Mouse (Mus musculus) forebrain, embryonic 14.5 days (tissue): ENCODE results near the gene Cfd. TPM values are rescaled to one million over a fixed set of nuclear protein-coding genes. Genes with fewer than 3 reads are reported as not detected.

Experiments used
- ATAC-seq: fragments of 200-750 bp; cut with Nextera tagmentation; 2 replicates; pipeline ENCODE4 v1.8.0; 2017; ENCODE audit warnings: mild to moderate bottlenecking, moderate library complexity
- DNase-seq: peaks from one replicate; pipeline ENCODE4 v3.0.0-alpha.2; 2015; ENCODE audit warnings: low spot score
- H3K27ac ChIP-seq: fragments of 300-500 bp; sonication (generic); 2 replicates; pipeline ENCODE4 v1.5.1; 2014; ENCODE audit warnings: low read depth, mild to moderate bottlenecking, control low read depth, low read length, moderate library complexity
- H3K27me3 ChIP-seq: fragments of 300-500 bp; sonication (generic); replicated peaks from 2 replicates; pipeline ENCODE4 v1.6.1; 2014; ENCODE audit warnings: low read length, control low read depth, mixed read lengths; ENCODE audit not compliant: control insufficient read depth, insufficient read depth
- H3K36me3 ChIP-seq: fragments of 300-500 bp; sonication (generic); 2 replicates; pipeline ENCODE4 v1.6.1; 2014; ENCODE audit warnings: low read length, control low read depth; ENCODE audit not compliant: control insufficient read depth, insufficient read depth
- H3K4me1 ChIP-seq: fragments of 300-500 bp; sonication (generic); 2 replicates; pipeline ENCODE4 v1.6.1; 2014; ENCODE audit warnings: antibody characterized with exemption, low read length, control low read depth; ENCODE audit not compliant: control insufficient read depth, insufficient read depth
- H3K4me2 ChIP-seq: fragments of 300-500 bp; sonication (generic); 2 replicates; pipeline ENCODE4 v1.6.1; 2014; ENCODE audit warnings: mild to moderate bottlenecking, control low read depth, low read length
- H3K4me3 ChIP-seq: fragments of 300-500 bp; sonication (generic); 2 replicates; pipeline ENCODE4 v1.5.1; 2014; ENCODE audit warnings: low read depth, low read length, control low read depth
- H3K9ac ChIP-seq: fragments of 300-500 bp; sonication (generic); 2 replicates; pipeline ENCODE4 v1.6.1; 2014; ENCODE audit warnings: mild to moderate bottlenecking, low read length, control low read depth, moderate library complexity
- H3K9me3 ChIP-seq: fragments of 300-500 bp; sonication (generic); replicated peaks from 2 replicates; pipeline ENCODE4 v1.6.1; 2016; ENCODE audit warnings: low read length, control low read depth, mixed read lengths; ENCODE audit not compliant: control insufficient read depth
- WGBS: fragments of 180-500 bp; shearing (Covaris S2); extraction: QIAGEN DNeasy Blood & Tissue Kit; methylation state at CpG from one replicate; pipeline ENCODE4 v1.1.7; 2014; 5-methylcytosine and 5-hydroxymethylcytosine counted together
- polyA plus RNA-seq: library from polyadenylated mRNA; unstranded; fragments of >200 nt; fragmentation: Nextera tagmentation; extraction: Ambion mirVana; gene quantifications from 2 replicates; pipeline ENCODE4 v1.2.1, GENCODE M21; 2014

Gene Cfd
- polyA plus RNA-seq, 1 experiment from 2014 or later: not detected

GRCm38 (mm10) chr10:79924998-79925784, 34.5 kb downstream of the Cfd start:
- WGBS: 11% methylated on average over 29 of the region's 29 CpGs
- H3K4me3 ChIP-seq: no peak overlapping the region
- ATAC-seq: peak; percentile 19
- no peak overlapping the region for H3K9ac ChIP-seq
- DNase-seq: peak; percentile 90
- H3K36me3 ChIP-seq: no peaks in the 10 kb centered on the region
- no peaks in the 10 kb centered on the region for H3K9me3 ChIP-seq
- H3K4me2 ChIP-seq: peak overlapping the region; percentile 78; the same call in 1 of the 2 replicates
- H3K27ac ChIP-seq: no peak overlapping the region
- peaks cover 36% of the 10 kb centered on the region for H3K27me3 ChIP-seq
- H3K4me1 ChIP-seq: peaks cover 12% of the 10 kb centered on the region; the same call in 1 of the 2 replicates

DNA sequence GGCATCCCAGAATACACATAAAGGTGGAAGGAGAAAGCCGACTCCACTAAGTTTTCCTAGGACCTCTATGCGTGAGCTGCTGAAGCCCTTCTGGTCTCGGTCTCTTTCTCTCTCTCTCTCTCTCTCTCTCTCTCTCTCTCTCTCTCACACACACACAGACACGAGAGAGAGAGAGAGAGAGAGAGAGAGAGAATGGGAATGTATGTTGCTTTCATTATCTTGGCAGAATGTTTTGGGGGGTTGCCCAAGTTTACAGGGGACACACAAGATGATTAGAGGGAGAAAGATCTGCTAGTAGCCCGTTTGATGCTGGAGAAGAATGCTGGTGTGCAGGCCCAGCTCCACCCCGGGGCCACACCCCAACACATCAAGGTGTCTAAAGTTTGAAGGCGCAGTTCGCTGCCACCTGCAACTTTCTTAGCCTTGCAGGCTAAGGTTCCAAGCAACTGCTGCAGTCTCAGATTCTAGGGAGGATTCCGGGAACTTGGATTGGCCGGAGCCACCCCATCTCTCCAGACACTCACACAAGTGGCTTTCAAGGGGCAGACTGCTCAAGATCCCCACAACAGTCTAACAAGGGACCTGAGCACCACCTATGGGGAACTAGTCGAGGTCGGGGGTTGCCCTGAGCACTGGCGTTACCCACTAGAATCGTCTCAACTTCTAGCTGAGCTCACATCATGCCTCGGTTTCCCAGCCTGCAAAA, 35.3 kb downstream of the Cfd start:
- no peak overlapping the region for H3K27ac ChIP-seq
- no peak for ATAC-seq
- H3K27me3 ChIP-seq: peaks cover 29% of the 10 kb centered on the region
- H3K9me3 ChIP-seq: no peaks in the 10 kb centered on the region
- H3K4me3 ChIP-seq: peak overlapping the region; percentile 91
- no peak for DNase-seq
- peak overlapping the region; percentile 78 for H3K4me2 ChIP-seq
- H3K9ac ChIP-seq: peak overlapping the region; percentile 84
- H3K4me1 ChIP-seq: peaks cover 12% of the 10 kb centered on the region; the same call in 1 of the 2 replicates
- 5% methylated on average over 15 of the region's 15 CpGs for WGBS
- H3K36me3 ChIP-seq: peaks cover 4% of the 10 kb centered on the region; the same call in 1 of the 2 replicates

GRCm38 (mm10) chr10:79926491-79927323, 36.1 kb downstream of the Cfd start, which contains the start of gene Arid3a:
Gene Arid3a, plus strand, starts transcription at chr10:79927043.
- DNase-seq (peak; percentile 95), ATAC-seq (peak; percentile 81)
- Histone ChIP-seq H3K27me3 (peaks cover 21% of the 10 kb centered on the region), H3K4me1 (peaks cover 12% of the 10 kb centered on the region; the same call in 1 of the 2 replicates), H3K9me3 (no peaks in the 10 kb centered on the region), H3K4me2 (peak within 1 kb of the TSS; percentile 78), H3K36me3 (peaks cover 4% of the 10 kb centered on the region; the same call in 1 of the 2 replicates), H3K27ac (peak within 1 kb of the TSS; percentile 85), H3K9ac (peak within 1 kb of the TSS; percentile 84), H3K4me3 (peak within 1 kb of the TSS; percentile 91)
- WGBS: under 1% methylated on average over 56 of the region's 63 CpGs

GRCm38 (mm10) chr10:79927324-79928029, 36.8 kb downstream of the Cfd start:
- WGBS: under 1% methylated on average over 54 of the region's 54 CpGs

DNA sequence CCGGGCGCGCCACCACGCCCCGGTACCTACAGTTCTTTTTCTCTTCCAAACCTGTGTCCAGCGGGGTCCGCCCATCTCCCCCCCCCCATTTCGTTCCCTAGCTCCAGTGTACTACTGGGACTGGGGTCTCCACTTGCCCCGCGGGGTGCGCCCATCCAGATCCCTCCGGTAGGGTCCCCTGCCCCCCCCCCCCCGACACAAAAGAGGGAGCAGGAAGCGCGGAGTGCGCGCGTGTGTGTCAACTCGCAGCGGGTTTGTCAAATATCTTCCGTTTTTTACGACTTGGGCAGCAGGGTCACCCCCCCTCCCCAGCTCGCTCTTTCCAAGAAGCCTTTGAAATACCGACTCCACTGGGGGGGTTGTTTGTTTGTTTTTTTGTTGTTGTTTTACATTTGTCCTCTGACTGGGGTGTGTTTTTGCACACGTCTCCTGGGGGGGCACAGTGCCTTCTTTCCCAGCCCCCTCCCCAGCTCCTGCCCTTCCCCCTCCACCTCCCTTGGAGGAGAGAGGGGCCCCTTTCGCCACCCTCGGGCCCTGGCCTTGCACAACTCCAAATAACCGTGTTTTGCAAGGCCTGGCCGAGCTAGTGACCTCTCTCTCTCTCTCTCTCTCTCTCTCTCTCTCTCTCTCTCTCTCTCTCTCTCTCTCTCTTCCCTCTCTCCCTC, 37.5 kb downstream of the Cfd start:
- peaks cover 13% of the 10 kb centered on the region; the same call in 1 of the 2 replicates for H3K36me3 ChIP-seq
- H3K4me1 ChIP-seq: peaks cover 12% of the 10 kb centered on the region; the same call in 1 of the 2 replicates
- H3K27me3 ChIP-seq: peaks cover 7% of the 10 kb centered on the region
- DNase-seq: peak; percentile 38
- no peaks in the 10 kb centered on the region for H3K9me3 ChIP-seq
- H3K4me3 ChIP-seq: peak overlapping the region; percentile 91
- under 1% methylated on average over 28 of the region's 29 CpGs for WGBS
- no peak for ATAC-seq
- peak overlapping the region; percentile 85; the same call in 1 of the 2 replicates for H3K27ac ChIP-seq
- H3K9ac ChIP-seq: peak overlapping the region; percentile 84
- peak overlapping the region; percentile 78 for H3K4me2 ChIP-seq

More at GRCm38 (mm10) chr10:79927324-79928029, 36.8 kb downstream of the Cfd start:
- H3K9ac ChIP-seq: peak overlapping the region; percentile 84
- peak overlapping the region; percentile 78 for H3K4me2 ChIP-seq
- no peaks in the 10 kb centered on the region for H3K9me3 ChIP-seq
- H3K36me3 ChIP-seq: peaks cover 6% of the 10 kb centered on the region; the same call in 1 of the 2 replicates
- H3K27ac ChIP-seq: peak overlapping the region; percentile 85
- DNase-seq: peak; percentile 65
- ATAC-seq: peak; percentile 32
- peaks cover 12% of the 10 kb centered on the region; the same call in 1 of the 2 replicates for H3K4me1 ChIP-seq
- H3K4me3 ChIP-seq: peak overlapping the region; percentile 91
- peaks cover 14% of the 10 kb centered on the region for H3K27me3 ChIP-seq

GRCm38 (mm10) chr10:79928907-79929701, 38.5 kb downstream of the Cfd start:
- Histone ChIP-seq H3K9ac (peak overlapping the region; percentile 46), H3K4me2 (peak overlapping the region; percentile 78), H3K27ac (peak overlapping the region; percentile 9; the same call in 1 of the 2 replicates), H3K4me1 (peaks cover 12% of the 10 kb centered on the region; the same call in 1 of the 2 replicates), H3K9me3 (no peaks in the 10 kb centered on the region), H3K4me3 (peak overlapping the region; percentile 91), H3K36me3 (peaks cover 18% of the 10 kb centered on the region; the same call in 1 of the 2 replicates), H3K27me3 (no peaks in the 10 kb centered on the region)
- DNase-seq (peak; percentile 27), ATAC-seq (no peak)
- 37% methylated on average over 9 of the region's 9 CpGs for WGBS
